Mouse (Mus musculus): ENCODE results near the gene Ebi3.

GRCm38 (mm10) chr17:55953751-55954150 lies 1.3 kb downstream of the Ebi3 start:
- no peak for TF ChIP-seq CTCF (IDR thresholded peaks at IDR 0.05; ENCODE audit: low read depth, low read length)
- no peak for TF ChIP-seq GATA1 (IDR thresholded peaks at IDR 0.05; ENCODE audit: borderline replicate concordance, low read length)
- TF ChIP-seq POLR2AphosphoS5 (IDR thresholded peaks at IDR 0.05; ENCODE audit: insufficient replicate concordance, low read depth, low read length), result no peak
